Mouse (Mus musculus) MEL (cell line): ENCODE measurements around the gene Wbp4.

ENCODE experiments used
- CHD1 ChIP-seq: IDR thresholded peaks from 2 replicates; pipeline ENCODE4 v1.6.1; 2012; ENCODE audit warnings: low read depth, mild to moderate bottlenecking, inconsistent platforms, low read length, improper control_type of control experiment
- CHD2 ChIP-seq: IDR thresholded peaks from 2 replicates; pipeline ENCODE4 v1.6.1; 2011; ENCODE audit warnings: low read length, improper control_type of control experiment
- CTCF ChIP-seq, 3 experiments: IDR thresholded peaks in 2 of 3; conservative IDR thresholded peaks in 1 of 3; 2 replicates each; pipeline ENCODE4 v1.5.1; 2011 to 2012; ENCODE audit warnings: low read length in 3 of 3, low read depth in 2 of 3, mild to moderate bottlenecking in 2 of 3, improper control_type of control experiment in 1 of 3, inconsistent platforms in 1 of 3, mixed read lengths in 1 of 3, moderate library complexity in 1 of 3; ENCODE audit not compliant: control insufficient read depth in 1 of 3, insufficient read depth in 1 of 3, poor library complexity in 1 of 3, severe bottlenecking in 1 of 3
- GABPA ChIP-seq: IDR thresholded peaks from 2 replicates; pipeline ENCODE4 v1.6.1; 2012; ENCODE audit warnings: low read depth, mild to moderate bottlenecking, inconsistent platforms, low read length, improper control_type of control experiment, moderate library complexity
- POLR2A ChIP-seq, 2 experiments: IDR thresholded peaks; 2 replicates each; pipeline ENCODE4 v1.6.1; 2011 to 2012; ENCODE audit warnings: low read length in 2 of 2, mild to moderate bottlenecking in 2 of 2, control low read depth in 1 of 2, improper control_type of control experiment in 1 of 2, low read depth in 1 of 2, moderate library complexity in 1 of 2; ENCODE audit not compliant: control insufficient read depth in 1 of 2, insufficient read depth in 1 of 2, poor library complexity in 1 of 2
- SMC3 ChIP-seq: IDR thresholded peaks from 2 replicates; pipeline ENCODE4 v1.6.1; 2011; ENCODE audit warnings: low read depth, low read length, improper control_type of control experiment
- TAL1 ChIP-seq: IDR thresholded peaks from 2 replicates; pipeline ENCODE4 v1.6.1; 2012; ENCODE audit warnings: mild to moderate bottlenecking, inconsistent platforms, low read length, moderate library complexity, mixed read lengths

DNA sequence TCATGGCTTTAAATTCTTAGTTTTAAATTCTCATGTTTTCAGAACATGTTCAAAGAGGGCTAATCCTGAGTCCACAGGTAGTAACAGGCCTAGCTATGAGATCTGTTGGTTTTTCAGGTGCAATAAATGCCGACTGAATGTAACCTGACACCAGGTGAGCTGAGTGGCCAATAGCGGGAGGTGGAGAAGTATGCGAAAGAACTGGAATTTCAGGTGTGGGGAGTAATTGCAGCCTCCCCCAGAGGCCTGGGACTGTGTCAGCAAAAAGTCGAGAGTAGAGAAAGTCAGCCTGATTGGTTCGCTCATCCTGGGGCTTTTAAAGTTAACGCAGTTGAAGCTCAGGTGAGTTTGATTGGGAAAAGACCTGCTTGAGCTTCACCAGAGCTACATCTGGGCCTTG is 46.4 kb upstream of the Wbp4 start:
- TF ChIP-seq TAL1 (no peak), CTCF (IDR thresholded peaks at IDR 0.05 in 2 of 3, conservative IDR thresholded peaks at IDR 0.05 in 1 of 3; ENCODE audit: control insufficient read depth in 1 of 3, insufficient read depth in 1 of 3, low read depth in 2 of 3, low read length in 3 of 3, poor library complexity in 1 of 3, severe bottlenecking in 1 of 3) (no peak), SMC3 (no peak), CHD1 (no peak), POLR2A (IDR thresholded peaks at IDR 0.05; ENCODE audit: control insufficient read depth in 1 of 2, insufficient read depth in 1 of 2, low read depth in 1 of 2, low read length in 2 of 2, poor library complexity in 1 of 2) (no peak), GABPA (no peak), CHD2 (no peak)
